Mouse (Mus musculus) heart, adult 9 months (tissue): ENCODE data around the gene Tnfsf12.
"Not testable (repeated sequence)": the region's sequence is repeated elsewhere in the genome, so short reads cannot be mapped to it uniquely, and the experiment has no call there.

Experiments
- DNase-seq, 2 experiments: peaks; one replicate each; pipeline ENCODE4 v3.0.0; 2022; ENCODE audit warnings: low spot score in 2 of 2

Tnfsf12 gene

DNA sequence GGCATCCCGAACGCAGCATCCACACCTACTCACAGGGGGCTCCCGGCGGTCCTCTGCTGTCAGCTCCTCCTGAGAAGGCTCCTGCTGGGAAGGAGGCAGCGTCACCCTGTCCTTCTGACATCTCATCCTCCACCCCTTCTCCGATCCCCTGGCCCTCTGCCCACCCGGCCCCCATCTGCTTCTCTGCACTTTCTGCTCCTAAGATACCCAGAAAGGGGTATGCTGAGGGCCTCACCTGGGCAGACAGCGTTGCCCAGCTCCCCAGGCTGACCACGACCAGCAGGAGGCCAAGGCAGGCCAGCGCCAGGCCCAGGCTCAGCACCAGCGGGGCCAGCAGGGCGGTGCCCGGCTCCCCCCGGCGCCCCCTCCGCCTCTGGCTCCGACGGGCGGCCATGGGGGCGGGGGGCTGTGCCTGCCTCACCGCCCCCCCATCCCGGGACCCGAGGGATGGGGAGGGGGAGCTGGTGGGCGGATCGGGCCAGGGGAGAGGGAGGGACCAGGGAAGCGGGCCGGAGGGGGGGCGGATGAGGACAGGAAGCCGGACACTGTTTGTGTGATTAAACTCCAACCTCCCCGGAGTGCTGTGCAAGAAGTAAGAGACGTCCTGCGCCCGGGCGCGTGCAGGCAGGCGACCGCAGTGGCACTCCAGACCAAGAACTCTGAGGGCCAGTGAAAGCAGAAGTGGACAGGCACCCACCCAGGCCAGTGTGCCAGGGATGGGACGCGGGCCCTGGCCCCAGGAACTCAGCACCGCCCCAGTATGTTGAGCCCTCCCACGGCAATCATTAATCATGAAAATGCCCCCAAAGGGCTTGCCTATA, at the start of gene Tnfsf12, which contains the start of gene Tnfsfm13:
Gene Tnfsf12 (minus strand): TSS at position 489 of the 821 bp plus-strand sequence.
Gene Tnfsfm13 (minus strand): TSS at position 738 of the 821 bp plus-strand sequence.
- peak; percentile 90 for DNase-seq

DNA sequence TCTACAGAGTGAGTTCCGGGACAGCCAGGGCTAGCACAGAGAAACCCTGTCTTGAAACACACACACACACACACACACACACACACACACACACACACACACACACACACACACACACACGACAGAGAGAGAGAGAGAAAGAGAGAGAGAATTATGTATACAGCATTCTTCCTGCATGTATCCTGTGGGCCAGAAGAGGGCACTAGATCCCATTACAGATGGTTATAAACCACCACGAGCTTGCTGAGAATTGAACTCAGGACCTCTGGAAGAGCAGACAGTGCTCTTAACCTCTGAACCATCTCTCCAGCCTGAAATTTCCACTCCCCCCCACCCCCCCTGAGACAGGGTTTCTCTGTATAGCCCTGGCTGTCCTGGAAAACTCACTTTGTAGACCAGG, 35.8 kb upstream of the Tnfsf12 start:
- DNase-seq, result not testable (repeated sequence)

DNA sequence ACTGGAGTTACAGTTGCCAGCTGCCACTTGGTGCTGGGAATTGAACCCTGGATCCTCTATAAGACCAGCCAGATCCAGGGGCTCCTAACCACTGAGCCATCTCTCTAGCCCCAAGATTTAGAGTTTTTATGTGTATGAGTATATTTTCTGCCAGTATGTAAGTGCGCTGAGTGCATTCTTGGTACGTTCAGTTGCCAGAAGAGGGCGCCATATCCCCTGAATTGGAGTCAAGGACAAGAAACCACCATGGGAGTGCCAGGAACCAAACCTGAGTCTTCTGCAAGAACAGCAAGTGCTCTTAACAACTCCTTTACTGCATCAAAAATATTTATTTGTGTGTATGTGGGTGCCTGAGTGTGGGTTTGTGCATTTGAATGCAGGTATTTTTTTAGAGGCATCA, 33.4 kb upstream of the Tnfsf12 start:
- DNase-seq, result peak in 1 of 2 experiments; percentile 40

DNA sequence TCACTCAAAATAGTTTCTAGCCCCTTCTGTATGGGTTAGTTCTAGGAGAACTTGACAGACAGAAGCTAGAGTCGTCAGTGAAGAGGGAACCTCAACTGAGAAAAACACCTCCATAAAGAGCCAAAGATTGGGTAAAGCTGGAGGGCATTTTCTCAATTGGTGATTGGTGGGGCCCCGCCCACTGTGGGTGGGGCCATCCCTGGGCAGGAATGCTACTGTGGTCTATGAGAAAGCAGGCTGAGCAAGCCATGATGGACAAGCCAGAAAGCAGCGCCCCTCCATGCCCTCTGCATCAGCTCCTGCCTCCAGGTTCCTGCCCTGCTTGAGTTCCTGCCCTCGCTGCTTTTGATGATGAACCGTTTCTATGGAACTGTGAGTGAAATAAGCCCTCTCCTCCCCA, 30.3 kb upstream of the Tnfsf12 start:
- no peak for DNase-seq

DNA sequence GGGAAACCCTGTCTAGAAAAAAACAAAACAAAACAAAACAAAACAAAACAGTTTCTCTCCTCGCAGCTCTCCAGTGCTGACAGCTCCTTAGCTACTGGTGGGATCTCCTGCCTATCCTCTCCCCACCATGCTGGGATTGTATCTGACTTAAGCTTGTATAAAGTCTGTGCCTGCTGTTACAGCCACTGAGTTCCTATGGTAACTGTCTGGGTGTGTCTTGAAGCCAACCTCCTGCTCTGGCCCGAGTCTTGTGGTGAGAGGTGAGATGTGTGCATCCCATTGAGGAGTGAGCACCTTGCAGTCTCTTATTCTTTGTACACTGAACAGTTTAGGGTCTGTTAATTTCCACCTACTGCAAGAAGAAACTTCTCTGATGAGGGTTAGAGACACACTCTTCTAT, 27.4 kb upstream of the Tnfsf12 start:
- no peak for DNase-seq

DNA sequence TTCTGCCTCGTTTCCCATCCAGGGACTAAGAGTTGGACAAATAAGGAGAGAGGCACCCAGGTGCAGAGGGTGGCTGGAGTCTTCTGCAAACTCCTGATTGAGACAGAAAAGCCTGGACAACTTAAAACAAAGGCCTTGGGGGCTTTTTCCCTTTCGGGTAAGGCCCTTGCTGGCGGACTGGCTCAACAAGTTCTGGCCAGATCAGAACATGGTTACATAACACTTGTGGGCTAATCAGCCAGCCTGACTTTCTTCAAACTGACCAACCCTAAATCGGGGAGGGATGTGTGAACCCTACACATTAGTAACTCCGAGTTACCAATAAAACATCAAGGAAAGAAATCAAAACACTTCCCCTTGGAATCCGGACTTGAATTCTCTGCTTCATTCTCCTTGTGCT, 25.2 kb upstream of the Tnfsf12 start:
- no peak for DNase-seq

DNA sequence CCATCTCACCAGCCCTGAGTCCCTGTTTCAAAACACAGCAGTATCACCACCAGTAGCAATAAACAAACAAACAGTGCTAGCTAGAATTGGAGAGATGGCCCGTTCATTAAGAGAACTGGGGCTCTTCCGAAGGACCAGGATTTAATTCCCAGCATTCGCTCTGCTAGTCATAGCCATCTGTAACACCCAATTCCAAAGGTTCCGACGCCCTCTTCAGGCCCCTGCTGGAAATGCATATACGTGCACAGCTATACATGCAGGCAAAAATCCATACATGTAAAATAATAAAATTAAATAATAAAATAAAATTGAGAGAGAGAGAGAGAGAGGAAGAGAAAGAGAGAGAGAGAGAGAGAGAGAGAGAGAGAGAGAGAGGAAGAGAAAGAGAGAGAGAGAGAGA, 23.8 kb upstream of the Tnfsf12 start:
- DNase-seq, result no peak

DNA sequence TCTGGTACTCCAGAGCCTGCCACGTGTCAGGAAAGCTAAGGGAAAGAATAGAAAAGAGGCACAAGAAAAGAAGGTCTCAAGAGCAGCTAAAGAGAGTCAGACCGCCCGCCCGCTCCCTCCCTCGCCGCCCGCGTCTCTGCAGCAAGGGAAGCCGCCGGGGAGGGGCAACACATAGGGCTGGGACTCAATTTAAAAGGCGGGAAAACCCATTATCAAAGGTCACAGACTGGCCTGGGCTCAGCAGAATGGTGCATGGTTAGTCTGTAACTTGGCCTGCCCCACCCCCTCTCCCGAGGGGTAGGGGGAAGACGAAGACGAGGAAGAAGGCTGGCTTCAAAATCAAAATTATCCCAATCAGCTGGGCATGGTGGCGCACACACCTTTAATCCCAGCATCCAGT, 23.0 kb upstream of the Tnfsf12 start:
- no peak for DNase-seq

DNA sequence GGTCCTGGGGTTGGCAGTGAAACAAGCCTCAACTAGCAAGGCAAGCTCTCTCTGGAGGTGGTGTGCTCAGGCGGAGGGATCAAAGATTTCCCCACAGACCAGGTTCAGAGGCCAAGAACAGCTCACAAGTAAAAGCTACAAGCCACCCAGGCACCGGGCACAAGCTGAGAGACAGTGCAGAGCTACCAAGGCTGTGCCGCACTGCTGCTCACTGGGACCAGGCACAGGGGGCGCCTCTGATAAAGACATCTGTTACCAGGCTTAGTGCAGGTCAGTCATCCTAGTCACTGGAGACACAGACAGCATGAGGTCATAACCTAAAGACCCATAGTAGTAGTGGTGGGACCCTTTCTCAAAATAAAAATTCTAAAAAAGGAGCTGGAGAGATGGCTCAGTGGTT, 21.3 kb upstream of the Tnfsf12 start:
- DNase-seq, result no peak

DNA sequence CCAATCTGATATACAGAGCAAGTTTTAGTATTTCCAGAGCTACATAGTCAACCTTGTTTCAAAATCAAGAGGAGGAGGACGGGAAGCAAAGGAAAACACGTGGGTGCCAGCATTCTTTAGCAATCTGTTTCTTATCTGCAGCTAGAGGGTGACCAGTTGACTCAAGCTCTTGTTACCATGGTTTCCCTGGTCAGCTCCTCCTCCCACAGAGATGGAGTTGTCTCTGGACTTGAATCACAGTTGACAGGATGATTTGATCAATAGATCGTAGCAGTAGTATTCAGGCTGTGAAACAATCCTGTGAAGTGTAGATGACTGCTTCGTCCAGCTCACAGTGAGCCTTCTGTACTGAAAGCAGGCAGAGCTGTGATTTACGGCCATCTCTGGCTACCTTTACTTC, 20.3 kb upstream of the Tnfsf12 start:
- peak in 1 of 2 experiments; percentile 51 for DNase-seq

DNA sequence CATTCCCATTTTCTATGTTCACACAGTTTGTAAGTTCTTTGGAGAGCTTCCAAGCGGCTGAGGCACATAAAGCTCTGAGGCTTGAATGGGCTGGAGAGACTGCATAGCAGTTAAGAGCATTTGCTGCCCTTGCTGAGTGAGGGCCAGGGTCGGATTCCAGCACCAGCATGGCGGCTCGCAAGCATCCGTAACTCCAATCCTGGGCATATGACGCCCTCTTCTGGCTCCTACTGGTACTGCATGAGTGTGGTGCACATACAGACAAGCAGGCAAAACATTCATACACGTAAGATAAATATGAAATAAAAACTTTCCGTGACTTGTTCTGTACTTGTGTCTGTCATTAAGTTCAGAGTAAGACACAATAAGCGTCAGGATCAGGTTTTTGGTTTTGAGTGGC, 19.8 kb upstream of the Tnfsf12 start:
- no peak for DNase-seq

DNA sequence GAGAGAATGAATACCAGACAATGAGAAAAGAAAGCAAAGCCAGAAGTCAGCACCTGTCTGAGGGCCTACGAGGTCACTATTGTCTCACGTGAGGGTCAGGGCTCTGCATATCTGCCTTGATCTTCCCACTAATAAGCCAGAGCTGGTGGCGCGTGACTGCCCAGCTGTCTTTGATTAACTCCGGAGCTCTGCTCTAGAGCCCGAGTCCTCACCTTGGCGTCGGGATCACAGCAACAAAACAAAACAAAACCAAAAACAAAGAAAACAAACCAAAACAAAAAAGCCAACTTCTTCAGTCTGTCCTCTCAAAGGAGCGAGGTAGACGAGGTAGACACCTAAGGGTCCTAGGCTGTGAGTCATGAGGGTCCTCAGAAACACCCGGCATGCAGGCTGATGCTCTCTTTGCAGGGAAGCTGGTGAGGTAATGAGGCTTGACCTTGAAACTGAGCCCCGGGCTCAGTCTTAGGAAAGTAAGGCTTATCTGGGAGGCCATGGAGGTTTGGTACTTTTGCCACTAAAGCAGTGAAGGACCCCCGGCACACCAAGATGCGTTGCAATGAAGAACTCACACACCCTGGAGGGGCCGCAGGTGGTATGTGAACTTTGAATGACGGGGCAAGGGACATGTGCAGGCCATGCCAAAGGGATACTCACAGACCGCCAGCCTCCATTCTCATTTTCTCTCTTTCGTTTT, 19.1 kb upstream of the Tnfsf12 start:
- no peak for DNase-seq

DNA sequence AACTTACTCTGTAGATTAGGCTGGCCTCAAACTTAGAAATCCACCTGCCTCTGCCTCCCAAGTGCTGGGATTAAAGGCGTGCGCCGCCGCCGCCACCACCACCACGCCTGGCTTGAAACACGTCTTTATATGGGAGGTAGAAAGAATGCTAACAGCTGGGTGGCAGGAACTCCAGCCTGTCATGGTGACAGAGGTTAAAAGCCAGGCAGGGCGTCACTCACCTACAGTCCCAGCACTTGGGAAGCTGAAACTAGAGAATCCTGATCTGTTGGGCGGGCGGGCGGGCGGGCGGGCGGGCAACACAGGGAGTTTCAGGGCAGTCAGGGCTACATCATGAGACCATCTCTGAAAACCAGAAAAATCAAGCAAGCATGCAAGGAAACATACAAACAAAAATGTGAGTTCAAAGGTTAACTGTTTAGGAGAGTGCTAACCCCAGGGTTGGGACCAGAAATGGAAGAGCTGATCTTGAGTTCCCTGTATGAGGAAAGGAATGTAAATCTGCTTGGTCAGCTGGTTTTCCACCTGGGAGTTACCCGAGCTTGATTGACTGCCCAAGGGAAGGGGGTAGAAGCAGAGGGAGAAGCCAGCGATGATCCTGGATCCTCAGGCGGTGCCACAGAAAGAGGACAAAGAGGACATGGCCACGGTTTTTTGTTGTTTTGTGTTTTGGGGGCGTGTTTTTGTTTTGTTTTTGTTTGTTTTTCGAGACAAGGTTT, 17.5 kb upstream of the Tnfsf12 start:
- no peak for DNase-seq

DNA sequence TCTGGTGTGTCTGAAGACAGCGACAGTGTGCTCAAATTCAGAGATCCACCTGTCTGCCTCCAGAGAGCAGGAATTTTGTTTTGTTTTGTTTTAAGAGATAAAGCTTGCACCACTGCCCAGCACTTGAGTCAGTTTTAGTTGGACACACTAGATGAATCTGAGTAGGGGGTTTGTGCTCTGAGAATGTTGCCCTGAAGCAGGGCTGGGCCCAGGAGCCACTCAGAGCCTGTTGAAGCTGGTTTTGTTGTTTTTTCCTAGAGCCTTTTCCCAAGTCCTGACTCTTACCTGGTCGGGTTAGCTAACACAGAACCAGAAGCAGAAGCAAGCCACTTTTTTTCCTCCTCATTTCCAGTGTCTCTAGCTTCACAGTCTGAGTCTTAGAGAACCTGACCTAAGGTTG, 15.4 kb upstream of the Tnfsf12 start:
- DNase-seq, result no peak

DNA sequence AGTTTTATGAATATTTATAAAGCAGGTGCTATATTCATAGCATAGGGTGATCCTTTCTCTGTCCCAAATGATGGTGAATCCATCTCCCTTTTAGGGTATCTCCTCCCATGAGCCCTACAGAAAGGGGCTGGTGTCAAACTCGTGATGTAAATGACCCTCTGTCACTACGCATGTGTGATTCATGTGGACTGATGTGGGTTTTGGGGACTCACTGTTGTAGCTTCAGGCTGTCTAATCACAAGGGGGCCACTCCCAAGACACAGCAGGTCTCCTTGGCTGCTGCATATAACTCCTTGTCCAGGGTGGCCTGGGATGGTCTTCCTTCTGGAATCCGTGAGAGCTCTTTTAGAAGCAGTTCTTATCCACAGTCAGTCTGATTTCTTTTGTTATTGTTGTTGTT, 14.8 kb upstream of the Tnfsf12 start:
- DNase-seq, result no peak

DNA sequence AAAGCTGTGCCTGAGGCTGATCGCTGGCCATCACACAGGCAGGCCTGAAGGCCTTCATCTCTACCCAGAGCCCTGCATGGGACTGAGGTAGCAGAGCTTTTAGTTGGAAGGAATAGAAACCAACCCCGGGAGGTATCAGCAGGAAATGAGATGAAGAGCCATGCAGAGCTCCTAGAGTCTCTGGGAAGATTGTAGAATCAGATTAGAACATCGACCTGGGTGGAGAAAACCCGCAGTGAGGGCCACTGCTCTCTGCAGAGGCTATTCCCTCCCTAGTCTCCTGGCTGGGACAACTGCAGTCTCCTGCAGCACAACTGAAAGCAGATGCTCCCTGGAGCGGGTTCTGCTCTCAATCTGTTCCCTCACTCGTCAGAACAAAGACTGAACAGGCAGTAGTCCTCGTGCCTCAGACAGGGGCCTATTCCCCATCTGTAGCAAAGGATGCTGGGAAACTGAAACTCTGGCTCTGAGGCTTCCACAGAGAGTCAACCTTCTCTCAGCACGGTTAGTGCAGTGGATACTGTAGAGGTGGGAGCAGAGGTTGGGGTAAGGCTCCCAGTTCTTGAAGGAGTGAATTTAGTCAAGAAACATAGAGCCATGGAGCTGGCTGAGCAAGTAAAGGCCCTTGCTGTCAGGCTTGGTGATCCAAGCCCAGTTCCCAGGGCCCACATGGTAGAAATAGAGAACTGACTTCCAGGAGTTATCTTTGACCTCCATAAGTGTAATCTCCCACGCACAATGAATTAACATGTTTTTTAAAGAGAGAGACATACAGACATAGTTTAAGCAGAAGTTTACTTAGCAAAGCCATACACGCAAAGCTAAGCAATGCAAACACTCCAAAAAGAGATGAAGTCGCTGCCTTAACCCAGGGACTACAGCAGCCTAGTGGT, 14.2 kb upstream of the Tnfsf12 start:
- DNase-seq, result no peak

DNA sequence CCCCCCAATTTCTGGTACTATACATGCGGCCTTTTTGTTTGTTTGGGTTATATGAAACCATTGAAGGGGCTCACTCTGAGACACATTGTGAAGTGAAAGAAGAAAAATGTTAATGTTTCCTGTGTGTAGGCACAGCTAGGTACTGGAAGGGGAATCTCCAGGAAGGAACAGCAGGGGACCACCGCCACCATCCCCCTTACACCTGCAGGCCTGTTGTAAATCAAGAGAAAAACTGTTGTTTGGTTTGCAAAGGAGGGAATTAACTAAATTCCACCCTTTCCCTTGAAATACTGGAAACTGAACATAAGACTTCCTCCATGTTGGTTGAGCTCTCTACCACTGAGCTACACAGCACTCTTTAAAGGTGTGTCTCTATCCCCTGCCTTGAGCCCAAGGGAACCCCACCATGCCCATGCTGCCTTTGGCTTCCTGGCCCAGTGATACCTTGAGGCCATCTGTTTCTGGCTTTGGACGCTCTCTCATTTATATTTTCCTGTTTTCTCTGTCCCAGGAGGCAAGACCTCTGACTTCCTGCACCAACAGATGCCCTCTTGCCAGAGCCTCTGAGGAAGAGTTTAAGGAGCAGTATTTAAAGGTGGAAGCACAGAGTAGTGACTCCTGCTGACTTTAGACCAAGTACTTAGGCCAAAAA, 13.1 kb upstream of the Tnfsf12 start:
- no peak for DNase-seq

DNA sequence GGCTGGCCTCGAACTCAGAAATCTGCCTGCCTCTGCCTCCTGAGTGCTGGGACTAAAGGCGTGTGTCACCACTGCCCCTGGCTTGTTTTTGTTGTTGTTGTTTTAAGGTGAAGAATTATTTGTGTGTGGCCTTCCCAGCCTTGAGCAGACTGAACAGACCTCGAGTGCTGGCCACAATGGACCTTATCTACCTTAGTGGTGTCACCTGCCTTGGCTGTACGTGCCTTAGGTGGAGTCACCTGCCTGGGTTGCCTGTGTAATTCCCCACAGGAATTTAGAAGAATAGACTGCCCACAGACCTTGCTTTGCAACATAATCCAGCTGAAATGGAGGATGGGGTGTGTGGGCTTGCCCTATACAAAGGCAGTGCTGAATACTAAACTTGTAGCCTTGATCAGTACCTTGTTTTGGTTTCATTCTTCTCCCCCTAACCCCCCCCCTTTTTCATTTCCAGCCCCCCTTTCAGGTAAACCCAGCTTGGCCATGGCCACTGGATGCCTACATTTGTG, 12.3 kb upstream of the Tnfsf12 start:
- no peak for DNase-seq

DNA sequence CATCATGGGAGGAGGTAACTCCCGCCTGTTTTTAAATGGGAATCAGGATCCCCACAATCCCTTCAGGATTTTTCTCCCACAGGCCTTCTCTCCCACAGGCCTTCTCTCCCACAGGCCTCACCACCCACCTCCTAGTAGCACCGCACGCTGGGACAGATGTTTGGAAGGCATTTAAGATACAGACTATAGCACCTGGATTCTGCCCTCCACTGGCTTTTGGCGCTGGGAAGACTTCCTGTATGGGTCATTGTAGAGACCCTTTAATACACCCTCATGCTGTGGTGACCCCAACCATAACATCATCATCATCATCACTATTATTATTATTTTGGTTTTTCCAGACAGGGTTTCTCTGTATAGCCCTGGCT, 11.8 kb upstream of the Tnfsf12 start:
- no peak for DNase-seq

DNA sequence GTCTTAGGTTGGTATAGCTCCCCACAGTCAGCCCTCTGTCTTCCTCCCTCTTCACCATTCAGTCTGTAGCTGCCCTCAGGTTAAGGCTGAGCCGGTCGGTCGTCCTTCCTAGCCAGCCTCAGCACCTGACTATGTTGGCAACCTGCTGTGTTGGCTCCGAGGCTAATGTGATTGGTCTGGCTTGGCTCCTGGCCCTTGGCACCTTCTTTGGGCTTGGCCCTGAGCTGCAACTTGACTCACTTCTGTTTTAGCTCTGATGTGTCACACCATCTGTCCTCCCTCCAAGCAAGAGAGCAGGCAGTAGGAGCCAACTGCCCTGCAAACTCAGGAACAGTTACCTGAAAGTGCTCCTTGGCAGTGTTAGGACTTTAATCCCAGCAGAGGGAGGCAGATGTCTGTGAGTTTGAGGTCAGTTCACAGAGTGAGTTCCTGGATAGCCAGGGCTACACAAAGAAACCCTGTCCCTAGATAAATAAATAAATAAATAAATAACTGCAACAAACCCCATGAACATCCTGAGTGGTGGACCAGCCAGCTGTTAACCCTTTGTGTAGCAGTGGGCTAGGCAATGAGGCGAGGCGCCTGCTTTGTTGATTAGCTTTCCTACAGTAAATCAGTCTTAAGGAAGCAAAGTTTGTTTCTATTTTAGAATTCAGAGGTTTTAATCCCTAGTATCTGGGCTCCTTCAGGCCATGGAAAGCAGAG, 11.3 kb upstream of the Tnfsf12 start:
- peak; percentile 80 to 84 for DNase-seq
